Mouse (Mus musculus) ovary, postnatal 14 days (tissue): ENCODE data around the gene Ttc9.

Experiments
- DNase-seq: peaks from one replicate; pipeline ENCODE4 v3.0.0; 2022; ENCODE audit warnings: low spot score

The Ttc9 gene

DNA sequence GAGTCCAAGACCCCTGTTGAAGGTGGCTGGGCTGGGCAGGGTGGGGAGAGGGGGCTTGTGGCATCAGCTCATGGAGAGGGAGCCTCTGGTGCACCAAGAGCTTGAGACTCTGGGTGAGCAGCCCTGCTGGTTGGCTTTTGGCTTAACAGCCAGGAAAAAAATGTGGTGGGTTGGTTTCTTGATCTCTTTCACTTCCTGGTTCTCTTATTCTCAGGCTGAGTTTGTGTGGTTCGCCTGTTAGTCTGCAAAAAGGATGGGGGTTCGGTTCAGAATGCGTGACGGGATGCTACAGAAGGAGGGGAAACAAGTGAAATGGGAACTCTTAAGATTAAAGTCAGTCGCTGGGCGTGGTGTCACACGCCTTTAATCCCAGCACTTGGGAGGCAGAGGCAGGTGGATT lies 27.0 kb downstream of the Ttc9 start:
- DNase-seq: no peak

DNA sequence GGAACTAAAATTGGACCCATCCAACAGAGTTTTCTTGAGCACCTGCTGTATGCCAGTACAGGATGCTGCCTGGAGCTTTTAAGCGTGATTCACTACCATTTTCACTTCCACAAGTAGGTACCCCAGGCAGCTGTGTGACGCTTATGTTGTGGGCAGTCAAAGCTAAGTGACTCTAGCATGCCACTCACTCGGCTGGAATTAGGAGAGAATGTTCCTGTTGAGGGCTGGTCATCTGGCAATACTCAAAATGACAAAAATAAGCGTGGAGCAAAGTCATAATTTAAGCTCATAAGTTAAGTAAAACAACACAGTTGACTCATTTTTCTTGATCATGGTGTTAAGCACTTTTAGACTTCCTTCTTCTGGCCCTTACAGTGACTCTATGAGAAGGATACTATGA lies 31.0 kb downstream of the Ttc9 start:
- DNase-seq: no peak

DNA sequence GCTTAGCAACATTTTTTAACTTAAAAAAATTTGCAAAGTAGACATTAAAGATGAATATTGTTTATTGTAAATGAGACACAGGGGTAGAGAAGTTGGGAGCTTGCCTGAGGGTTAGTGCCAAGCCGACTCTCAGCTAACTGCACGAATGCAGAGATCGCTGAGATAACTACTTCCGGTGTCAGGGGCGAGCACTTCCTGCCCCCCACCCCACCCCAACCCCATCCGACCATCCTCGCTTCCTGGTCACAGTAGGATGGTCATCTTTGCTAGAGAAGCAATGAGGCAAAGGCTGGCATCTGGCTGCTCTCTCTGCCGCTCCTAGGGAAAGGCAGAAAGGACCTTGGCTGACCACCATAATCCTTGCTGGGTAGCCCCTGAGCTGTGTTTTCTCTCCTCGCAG lies 32.1 kb downstream of the Ttc9 start:
- DNase-seq: no peak

DNA sequence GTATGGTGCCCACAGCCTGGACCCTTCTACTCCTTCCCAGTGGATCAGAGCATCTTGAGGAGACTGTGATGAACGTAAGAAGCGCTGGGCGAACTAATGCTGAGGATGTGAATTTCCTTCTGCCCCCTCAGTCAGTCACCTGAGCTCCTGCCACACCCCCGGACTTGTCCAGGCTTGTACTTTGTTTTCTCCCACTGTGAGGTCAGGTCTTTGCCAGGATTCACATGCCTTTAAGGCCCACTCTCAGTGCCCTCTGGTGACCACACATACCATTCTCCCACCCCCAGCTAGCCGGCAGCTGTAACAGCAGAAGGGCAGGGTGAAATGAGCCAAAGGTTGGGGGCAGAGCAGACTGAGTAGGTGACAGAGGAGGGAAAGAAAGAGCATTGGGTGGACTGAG lies 32.9 kb downstream of the Ttc9 start:
- DNase-seq: no peak

DNA sequence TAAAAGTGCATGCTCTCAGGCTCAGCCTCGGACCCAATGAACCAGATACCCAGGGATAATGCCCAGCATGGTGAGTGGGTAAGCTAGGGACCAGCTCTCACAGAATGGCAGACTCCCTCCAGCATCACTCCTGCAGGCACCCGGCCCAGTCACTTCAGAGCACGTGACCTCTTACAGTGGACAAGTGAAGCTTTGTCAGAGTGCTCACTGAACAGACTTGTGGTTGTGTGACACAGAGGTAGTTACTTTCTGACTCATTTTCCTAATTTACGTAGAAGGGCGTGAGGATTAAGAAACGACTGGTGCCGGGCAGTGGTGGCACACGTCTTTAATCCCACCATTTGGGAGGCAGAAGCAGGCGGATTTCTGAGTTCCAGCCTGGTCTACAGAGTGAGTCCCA lies 37.4 kb downstream of the Ttc9 start:
- no peak for DNase-seq

DNA sequence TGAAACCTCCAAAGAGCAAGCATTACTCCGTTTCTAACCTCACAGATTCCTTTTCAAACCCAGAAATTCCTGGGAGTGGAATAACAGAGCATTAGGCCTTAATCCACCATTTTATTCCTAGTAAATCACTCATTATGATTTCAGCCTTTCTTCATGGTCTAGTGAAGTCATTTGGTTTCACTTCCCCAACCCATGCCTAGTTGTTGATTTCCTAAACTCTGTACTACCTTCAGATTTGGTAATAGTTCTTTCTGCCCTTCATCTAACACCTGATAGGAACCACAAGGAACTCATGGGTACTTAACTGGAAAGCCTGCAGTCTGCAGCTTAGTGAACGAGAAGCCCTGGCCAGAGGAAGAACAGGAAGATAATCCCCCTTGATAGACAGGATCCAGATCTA lies 44.5 kb downstream of the Ttc9 start:
- no peak for DNase-seq

DNA sequence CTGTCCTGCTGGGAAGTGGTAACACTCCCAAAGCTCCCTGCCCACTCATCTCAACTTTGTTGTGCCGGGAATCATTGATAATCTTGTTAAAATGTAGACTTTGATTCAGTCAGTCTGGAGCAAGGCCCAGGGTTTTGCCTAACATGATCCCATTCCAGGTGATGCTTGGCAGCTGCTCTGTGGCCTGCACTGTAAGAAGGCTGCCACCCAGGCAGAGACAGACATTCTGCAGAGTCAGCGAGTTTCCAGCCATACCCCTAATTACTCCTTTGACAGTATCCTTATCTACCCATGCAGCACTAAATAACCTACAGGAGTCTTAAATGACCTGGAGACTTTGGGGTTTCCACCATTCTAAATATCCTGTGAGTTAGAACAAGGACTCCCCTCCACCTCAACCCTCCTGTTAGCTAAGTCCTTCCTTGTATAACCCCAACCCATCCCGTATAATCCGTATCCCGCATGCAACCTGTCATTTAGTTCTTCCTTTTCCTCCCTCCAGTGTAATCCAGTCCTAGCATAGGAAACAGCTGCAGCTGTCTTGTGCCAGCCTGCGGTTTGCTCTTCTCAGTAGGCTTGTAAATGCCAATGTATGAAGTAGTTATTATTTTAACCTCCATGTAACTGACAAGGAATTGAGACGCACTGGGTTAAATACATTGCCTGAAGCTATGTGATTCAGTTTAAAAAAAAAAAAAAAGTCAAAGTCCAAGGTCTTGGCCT lies 48.9 kb downstream of the Ttc9 start:
- no peak for DNase-seq

DNA sequence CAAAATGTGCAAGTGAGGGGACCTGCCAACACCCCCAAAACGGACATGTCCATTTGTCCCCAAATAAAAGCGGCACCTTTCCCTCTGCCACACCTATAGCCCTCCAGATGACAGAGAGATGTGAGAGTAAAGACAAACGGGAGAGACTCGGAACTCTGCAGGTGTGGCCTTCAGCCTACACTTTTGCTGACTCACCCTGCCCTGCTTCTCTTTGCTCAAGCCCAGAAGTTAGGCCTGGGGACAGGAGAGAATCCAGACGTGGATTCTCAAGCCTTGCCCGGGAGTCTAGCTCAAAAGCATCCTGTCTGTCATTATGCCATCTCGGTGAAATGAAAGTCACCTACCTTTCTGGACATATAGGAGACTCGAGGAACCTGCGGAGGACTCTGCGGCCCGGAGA lies 52.3 kb downstream of the Ttc9 start:
- DNase-seq: no peak

DNA sequence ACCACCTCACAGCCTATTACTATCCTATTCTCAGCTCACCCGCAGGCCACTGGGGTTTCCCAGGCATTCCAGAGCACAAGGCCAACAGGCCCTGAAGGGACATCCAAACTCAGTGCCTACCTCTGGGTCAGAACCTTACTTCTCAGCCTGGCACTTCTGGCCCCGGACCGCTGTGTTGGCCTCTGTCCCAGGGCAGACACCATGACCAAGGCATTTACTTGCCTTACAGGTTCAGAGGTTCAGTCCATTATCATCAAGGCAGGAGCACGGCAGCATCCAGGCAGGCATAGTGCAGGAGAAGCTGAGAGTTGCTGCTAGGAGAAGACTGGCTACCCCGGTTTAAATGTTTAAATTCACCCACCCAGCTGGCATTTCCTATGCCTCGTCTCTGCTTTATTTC lies 53.0 kb downstream of the Ttc9 start:
- no peak for DNase-seq

DNA sequence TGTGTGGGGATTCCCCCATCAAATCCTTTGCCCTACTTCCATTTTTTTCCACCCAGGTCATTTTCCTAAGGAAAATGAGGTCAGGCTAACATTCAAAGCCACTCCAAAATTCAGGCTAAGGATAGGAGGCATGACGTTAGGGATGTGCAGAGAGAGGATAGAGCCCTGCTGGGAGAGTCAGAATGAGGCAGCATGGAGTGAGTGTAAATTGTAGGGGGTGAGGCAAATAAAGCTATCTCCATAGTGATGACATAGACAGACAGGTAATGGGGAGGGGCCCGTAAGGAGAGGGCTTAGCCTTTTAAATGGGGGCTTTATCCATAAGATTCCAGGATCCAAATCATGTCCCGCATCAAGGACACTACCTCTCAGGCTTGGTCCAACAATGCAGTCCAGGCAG lies 54.9 kb downstream of the Ttc9 start:
- no peak for DNase-seq

DNA sequence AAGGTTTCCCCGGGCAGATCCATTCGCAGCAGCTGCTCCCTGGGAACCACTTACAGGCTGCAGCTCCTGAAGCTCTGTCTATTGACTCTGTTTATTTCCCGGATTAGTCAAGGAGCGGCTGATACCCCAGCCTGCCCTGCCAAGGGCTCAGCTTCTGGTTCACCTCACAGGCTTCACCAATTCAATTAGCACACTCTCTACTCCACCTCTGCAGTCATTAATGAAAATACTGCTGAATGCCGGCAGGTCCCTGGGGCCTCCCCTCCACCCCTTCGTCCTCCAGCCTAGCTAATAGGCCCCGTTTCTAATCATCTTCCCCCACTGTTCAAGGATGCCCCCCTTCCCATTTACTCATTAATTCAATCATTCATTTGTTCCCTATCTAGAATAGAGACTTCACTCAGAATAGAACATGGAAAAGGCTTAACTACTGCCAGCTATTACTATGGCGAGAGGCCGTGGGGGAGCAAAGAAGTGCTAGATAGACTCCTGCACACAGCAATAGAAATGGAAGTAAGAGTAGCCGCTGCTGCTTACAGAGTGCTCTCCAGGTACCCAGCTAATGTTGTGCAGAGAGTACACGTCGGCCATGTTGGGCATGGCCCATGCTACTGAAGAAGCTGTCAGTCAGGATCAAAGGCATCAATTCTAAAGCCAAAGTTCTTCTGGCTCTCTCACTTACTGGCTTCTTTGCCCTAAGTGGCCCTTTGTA lies 55.5 kb downstream of the Ttc9 start:
- DNase-seq: no peak

DNA sequence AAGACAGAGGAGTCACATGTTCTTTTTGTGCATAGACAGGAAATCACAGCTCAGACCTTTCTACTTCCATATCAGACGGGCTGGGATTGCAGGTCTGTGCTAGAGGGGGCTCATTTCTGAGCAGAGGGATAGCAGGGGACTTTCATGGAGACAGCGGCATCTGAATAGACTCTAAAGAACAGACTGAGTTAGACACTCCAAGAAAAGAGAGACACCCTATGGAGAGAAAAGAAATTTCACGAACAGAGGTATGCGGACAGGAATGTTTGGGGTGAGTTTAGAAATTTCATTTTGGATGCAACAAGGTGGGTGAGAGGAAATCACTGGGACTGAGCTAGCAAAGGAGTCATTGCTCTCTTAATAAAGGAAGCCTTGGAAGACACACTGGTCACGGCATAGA lies 56.8 kb downstream of the Ttc9 start:
- no peak for DNase-seq

DNA sequence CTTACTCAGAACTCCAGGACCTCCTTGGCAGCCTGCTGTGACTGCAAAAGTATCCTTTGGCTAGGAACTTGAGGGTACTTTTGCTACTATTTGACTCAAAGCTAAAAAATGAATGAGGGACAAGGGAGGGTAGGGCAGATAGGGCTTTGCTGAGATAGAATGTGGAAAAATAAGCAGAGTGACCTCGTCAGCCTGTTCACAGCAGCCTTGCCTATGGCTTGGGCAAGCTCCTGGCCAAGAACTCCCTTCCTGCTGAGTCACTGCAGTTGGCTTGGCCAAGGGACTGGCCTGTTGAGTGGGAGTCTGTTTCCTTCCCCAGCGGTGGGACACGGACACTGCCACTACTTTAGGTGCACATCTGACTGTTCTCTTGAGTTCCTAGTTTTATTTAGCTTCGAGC lies 57.5 kb downstream of the Ttc9 start:
- DNase-seq: no peak

DNA sequence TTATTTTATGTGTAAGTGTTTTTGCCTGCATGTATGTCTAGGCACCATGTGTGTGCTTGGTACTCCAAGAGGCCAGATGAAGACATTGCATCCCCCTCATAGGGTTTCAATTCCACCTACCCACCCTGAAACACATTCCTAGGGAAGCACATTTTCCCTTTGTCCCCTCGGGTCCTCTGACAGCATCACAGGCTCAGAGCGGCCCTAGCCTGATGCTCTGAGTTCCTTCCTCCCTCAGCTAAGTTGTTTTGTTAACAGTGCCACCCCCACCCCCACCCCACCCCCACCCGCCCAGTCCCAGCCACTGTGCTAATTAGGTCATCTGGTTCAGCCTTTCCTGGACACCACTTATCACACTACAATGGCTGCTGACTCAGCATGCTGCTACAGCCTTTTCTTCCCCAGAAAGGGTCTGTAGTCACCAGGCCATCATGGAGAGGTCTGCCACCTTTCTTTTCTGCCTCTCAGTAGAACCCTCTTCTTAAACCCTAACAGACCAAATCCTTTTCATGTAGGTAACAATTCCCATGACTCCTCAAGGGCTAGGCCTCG lies 58.5 kb downstream of the Ttc9 start:
- DNase-seq: no peak

DNA sequence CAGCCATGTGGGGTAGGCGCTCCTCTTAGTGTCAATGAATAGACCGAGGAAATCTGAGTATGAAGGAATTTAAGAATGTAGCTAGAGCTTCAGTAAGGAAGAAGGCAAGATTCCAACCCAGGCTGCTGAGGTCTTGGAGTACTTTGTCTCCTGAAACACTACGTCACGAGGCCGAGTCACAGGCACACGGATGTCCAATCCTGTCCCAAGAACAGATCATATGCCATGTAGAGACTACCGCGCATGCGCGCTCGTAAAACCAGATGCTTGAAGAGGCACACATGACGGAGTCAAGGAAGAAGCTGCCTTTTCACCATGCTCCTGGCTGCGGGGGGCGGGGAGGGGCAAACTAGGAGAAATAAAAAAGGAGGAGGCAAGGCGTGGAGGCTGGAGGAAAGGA lies 59.1 kb downstream of the Ttc9 start:
- DNase-seq: no peak

DNA sequence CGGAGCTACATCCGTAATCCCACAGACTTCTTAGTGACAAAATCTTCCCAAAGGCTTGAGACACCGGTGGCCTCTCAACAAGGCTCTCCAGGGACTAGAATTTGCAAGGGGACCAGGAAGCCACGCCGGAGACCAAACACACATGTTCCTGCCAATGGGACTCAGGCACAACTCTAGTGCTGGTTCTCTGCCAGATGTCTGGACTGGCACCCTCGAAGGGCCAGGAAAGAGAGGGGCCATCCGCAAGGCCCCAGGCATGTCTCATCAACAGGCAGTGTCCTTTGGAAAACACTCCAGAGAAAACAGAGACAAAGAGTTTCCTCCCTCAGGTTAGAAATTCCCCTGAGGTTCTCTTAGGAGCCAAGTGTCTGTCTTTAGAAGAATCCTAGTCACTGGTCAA lies 59.7 kb downstream of the Ttc9 start:
- no peak for DNase-seq

DNA sequence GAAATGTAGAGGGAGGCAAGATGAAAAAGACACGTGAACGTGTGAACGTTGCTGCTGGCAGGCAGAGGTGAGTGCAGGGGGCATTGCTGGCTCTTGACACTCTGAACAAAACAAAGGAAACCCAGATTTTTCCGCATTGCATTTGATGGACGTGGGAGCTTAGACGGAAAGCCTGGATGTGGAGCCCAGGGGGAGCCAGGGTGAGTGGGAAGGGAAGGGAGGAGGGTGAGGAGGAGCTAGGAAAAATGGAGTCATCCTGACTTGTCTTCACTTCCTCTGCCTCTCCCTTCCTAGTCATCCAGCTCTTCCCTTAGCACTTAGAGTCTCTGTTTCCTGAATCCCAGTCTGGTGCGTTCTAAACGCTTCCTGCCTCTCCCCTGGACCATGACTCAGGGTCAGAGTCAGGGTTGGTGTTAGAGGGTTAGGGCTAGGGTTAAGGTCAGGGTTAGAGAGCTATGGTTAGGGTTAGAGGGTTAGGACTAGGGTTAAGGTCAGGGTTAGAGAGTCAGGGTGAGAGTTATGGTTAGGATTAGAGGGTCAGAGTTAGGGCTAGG lies 60.2 kb downstream of the Ttc9 start:
- DNase-seq: no peak

DNA sequence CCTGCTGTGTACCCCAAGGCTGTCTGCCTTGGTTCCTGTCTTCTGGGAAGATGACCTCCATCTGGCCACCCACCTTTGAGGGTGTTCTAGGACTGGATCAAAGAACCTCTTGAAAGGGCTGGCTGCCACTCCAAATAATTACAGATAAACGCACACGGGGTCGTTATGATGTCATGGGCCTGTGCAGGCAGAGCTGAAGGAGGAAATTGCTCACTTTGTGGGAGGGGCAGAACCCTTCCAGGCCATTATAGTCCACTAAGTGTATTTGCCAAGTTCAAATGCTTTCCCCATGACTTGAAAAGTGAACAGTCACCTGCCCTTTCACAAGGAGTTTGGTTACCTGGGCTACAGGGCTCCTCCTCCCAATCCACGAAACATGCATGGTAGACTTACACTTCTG lies 67.0 kb downstream of the Ttc9 start:
- no peak for DNase-seq

DNA sequence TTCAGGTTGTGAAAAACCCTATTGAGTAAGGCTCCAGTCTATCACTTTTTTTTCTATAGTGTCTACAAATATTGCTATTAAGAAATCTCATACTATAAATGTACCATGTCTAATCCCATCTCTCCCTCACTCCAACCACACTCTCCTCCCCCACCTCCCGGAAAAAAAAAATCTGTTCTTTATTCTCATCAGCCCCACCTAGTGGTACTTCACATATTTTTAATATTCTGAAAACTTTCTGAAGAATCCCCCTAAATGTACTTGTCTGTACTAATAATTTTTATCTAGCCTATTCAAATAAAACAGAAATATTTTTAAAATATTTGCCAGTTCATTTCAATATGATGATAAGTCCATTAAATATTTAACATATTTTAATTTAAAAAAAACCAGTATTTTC lies 71.9 kb downstream of the Ttc9 start:
- no peak for DNase-seq

DNA sequence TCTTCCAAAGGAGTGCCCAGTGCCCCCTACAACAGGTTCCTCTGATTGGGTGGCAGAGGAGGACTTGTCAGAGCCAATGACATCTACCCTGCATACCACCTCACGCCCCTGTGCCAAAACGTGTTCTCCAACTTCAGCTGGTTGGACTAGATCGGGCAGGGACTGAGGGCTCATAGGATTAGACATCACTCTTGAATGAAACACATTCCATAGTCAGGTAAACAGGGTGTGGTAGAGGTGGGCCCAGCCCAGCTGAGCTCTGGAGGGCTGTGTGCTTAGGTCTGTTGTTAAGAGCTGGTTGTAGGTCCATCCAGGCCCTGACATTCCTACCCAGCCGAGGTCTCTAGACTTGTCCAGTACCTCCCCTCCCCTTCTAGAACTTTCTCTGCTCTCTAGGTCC lies 81.6 kb downstream of the Ttc9 start:
- DNase-seq: no peak
